Mouse (Mus musculus): Measurements from ENCODE around the gene Klrb1a.

DNA sequence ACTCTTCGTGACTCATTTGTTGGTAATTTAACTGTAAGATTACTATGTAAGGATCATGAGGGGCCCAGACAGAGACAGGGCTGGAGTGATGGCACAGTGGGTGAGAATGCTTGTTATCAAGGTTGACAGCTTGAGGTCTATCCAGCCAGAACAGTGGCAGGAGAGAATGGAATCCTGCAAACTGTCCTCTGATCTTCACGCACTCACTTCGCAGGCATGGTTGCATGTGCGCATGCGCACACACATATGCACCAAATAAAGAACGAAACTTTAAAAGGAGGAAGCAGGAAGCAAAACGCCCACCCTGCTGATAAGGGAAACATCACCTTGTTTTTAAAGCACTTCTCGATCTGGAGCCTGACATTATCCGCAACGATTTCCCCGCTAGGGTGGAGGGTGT lies 56.7 kb downstream of the Klrb1a start:
- TF ChIP-seq CTCF (IDR thresholded peaks at IDR 0.05; ENCODE audit: low read depth) (no peak), EP300 (IDR thresholded peaks at IDR 0.05; ENCODE audit: low read depth) (no peak)

Data from liver, embryonic 14.5 days (tissue).